Mouse (Mus musculus): ENCODE results near the gene Tusc2. TPM values are rescaled to one million over a fixed set of nuclear protein-coding genes. Genes with fewer than 3 reads are reported as not detected.

The Tusc2 gene
- polyA plus RNA-seq, 1 experiment from 2014 or later = 38.2 TPM

DNA sequence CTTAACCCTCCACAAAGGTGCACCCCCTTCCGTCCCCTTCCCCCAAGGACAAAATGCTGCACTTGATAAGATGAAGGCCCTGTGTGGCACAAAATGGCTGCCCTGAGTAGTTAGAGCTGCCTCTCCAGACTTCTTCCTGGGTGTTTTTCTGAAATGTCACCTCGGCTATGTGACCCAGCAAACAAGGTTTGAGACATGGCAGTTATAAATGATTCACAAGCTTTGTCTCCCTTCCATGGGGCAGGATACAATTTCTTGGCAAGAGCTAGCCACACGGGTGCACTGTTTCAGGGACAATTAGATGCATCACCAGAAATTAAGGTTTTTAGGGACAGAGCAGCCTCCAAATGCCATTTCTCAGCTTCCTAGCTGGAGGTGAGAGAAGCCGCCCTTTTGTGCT is 22.6 kb upstream of the Tusc2 start:
- no peak for DNase-seq
- no peak overlapping the region for H3K9ac ChIP-seq
- no peak overlapping the region for H3K27ac ChIP-seq (ENCODE audit: low read depth)
- peaks cover 19% of the 10 kb centered on the region for H3K4me1 ChIP-seq (ENCODE audit: insufficient read depth)
- H3K27me3 ChIP-seq (ENCODE audit: insufficient read depth, low read length) = no peaks in the 10 kb centered on the region
- no peak for TF ChIP-seq CTCF (IDR thresholded peaks at IDR 0.05; ENCODE audit: low read depth)
- H3K4me2 ChIP-seq = peak overlapping the region; percentile 97; the same call in 1 of the 2 replicates
- H3K36me3 ChIP-seq (ENCODE audit: insufficient read depth) = peaks cover 59% of the 10 kb centered on the region
- WGBS = 60% methylated on average over 4 of the region's 4 CpGs
- no peaks in the 10 kb centered on the region for H3K9me3 ChIP-seq (ENCODE audit: low read depth, low read length)
- H3K4me3 ChIP-seq (ENCODE audit: low read depth, low read length) = no peak overlapping the region
- ATAC-seq (ENCODE audit: insufficient read depth) = no peak

DNA sequence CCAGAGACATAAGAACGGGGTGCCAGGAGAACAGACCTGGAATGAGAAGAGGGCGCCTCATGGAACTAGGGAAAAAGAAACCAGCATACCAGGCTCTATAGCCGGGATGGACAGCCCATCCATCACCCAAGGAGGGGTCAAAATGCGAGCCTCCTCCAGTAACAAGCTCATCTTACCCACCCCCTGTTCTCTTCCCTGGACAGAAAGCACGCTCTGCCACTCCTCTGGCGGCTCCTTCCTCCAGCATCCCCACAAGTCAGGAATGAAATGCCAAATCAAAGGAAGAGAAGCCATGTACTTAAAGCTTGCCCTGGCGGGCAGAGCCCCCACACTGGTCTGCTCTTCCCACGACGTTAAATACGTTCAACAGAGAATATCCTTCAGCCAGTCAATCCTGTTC is 22.1 kb upstream of the Tusc2 start:
- Histone ChIP-seq H3K27ac (ENCODE audit: low read depth) (no peak overlapping the region; the same call in 1 of the 2 replicates), H3K4me2 (peak overlapping the region; percentile 97), H3K27me3 (ENCODE audit: insufficient read depth, low read length) (no peaks in the 10 kb centered on the region), H3K9me3 (ENCODE audit: low read depth, low read length) (no peaks in the 10 kb centered on the region), H3K4me3 (ENCODE audit: low read depth, low read length) (peak overlapping the region; percentile 63), H3K36me3 (ENCODE audit: insufficient read depth) (peaks cover 62% of the 10 kb centered on the region), H3K9ac (peak overlapping the region; percentile 32), H3K4me1 (ENCODE audit: insufficient read depth) (peaks cover 13% of the 10 kb centered on the region)
- WGBS = 18% methylated on average over 10 of the region's 10 CpGs
- no peak for TF ChIP-seq CTCF (IDR thresholded peaks at IDR 0.05; ENCODE audit: low read depth)
- no peak for DNase-seq
- ATAC-seq (ENCODE audit: insufficient read depth) = no peak; the same call in 1 of the 2 replicates

DNA sequence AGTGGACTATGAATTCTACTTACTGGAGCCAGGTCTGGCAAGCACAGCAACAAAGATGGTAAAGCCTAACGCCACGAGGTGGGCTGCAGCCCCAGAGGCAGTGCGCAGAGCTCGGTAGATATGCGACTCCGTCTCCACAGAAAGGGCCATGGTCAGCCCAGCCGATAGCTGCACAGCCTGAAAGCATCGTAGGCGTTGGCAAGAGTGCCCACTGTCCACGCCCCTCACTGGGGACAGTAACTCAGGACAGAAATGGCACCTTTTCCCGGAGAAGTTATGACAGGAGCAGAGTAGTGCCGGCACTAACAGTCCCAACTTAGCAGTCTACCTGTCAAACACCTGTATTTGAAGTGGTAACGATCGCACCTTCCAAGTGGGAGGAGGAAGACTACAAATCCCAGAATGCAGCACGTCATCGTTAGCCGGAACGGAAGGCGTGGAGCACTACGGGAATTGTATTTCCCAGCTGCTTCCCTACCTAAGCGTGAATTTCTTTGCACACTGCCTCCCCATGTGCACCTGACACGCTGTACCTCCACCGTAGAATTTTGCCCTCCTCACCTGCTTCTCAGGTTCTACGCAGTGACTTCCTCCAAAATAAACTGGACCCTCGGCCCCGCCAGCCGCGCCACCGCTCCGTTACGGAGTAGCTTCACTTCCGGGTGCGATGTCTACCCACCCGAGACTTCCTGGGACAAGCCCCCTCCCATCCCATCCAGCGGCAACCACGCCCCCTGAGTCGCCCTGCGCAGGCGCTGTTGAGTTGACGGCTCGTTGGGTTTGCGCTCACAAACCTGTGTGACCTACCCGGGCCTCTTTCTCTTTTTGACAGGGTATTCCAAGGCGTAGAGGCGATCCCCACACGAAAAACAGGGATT is 21.3 kb upstream of the Tusc2 start, which contains the start of the genes Cyb561d2 and Nprl2:
Gene Cyb561d2, minus strand, starts transcription at position 720 of the 878 bp plus-strand sequence.
Gene Nprl2, plus strand, starts transcription at position 753 of the 878 bp plus-strand sequence.
- Histone ChIP-seq H3K9ac (peak within 1 kb of the TSS; percentile 61), H3K36me3 (ENCODE audit: insufficient read depth) (peaks cover 59% of the 10 kb centered on the region), H3K4me1 (ENCODE audit: insufficient read depth) (peaks cover 9% of the 10 kb centered on the region; the same call in 1 of the 2 replicates), H3K27me3 (ENCODE audit: insufficient read depth, low read length) (no peaks in the 10 kb centered on the region), H3K9me3 (ENCODE audit: low read depth, low read length) (no peaks in the 10 kb centered on the region), H3K4me2 (peak within 1 kb of the TSS; percentile 97), H3K27ac (ENCODE audit: low read depth) (peak within 1 kb of the TSS; percentile 18; the same call in 1 of the 2 replicates), H3K4me3 (ENCODE audit: low read depth, low read length) (peak within 1 kb of the TSS; percentile 63)
- TF ChIP-seq CTCF (IDR thresholded peaks at IDR 0.05; ENCODE audit: low read depth) = no peak
- WGBS = under 1% methylated on average over 46 of the region's 46 CpGs
- ATAC-seq (ENCODE audit: insufficient read depth) (peak; percentile 81), DNase-seq (peak; percentile 96)

DNA sequence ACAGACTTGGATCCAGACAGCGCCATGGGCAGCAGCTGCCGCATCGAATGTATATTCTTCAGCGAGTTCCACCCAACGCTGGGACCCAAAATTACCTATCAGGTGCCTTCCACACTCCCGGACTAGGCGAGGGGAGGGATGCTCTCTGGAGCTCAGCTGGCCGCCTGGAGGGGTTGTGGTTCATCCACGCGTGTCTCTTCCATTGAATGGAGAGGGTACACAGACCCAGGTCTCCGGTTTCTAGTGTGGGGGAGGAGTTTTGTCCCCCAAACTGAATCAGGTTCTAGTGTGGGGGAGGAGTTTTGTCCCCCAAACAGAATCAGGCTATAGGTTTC is 20.7 kb upstream of the Tusc2 start:
- H3K27ac ChIP-seq (ENCODE audit: low read depth) = peak overlapping the region; percentile 18; the same call in 1 of the 2 replicates
- peak overlapping the region; percentile 63 for H3K4me3 ChIP-seq (ENCODE audit: low read depth, low read length)
- H3K9me3 ChIP-seq (ENCODE audit: low read depth, low read length) = no peaks in the 10 kb centered on the region
- H3K4me1 ChIP-seq (ENCODE audit: insufficient read depth) = peaks cover 11% of the 10 kb centered on the region
- H3K36me3 ChIP-seq (ENCODE audit: insufficient read depth) = peaks cover 52% of the 10 kb centered on the region
- H3K27me3 ChIP-seq (ENCODE audit: insufficient read depth, low read length) = no peaks in the 10 kb centered on the region
- no peak for TF ChIP-seq CTCF (IDR thresholded peaks at IDR 0.05; ENCODE audit: low read depth)
- H3K4me2 ChIP-seq = peak overlapping the region; percentile 97
- 2% methylated on average over 11 of the region's 11 CpGs for WGBS
- peak overlapping the region; percentile 61 for H3K9ac ChIP-seq
- DNase-seq (no peak), ATAC-seq (ENCODE audit: insufficient read depth) (peak; percentile 33; the same call in 1 of the 2 replicates)

DNA sequence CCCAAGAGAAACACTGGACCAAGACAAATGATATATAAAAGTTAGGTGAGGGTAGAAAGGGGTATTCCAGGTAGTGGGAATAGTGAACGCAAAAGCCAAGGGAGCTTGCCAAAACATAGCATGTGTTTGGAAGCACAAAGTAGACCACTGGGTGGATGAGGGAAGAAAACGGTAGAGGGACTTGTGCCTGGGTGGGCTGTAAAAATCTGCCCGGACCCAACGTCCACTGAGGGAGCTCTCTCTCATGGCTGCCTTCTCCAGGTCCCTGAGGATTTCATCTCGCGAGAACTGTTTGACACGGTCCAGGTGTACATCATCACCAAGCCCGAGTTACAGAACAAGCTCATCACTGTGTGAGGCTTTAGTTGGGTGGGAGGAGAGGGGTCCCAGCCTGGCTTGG is 20.3 kb upstream of the Tusc2 start:
- no peaks in the 10 kb centered on the region for H3K9me3 ChIP-seq (ENCODE audit: low read depth, low read length)
- H3K4me1 ChIP-seq (ENCODE audit: insufficient read depth) = peaks cover 14% of the 10 kb centered on the region
- peak overlapping the region; percentile 61 for H3K9ac ChIP-seq
- H3K36me3 ChIP-seq (ENCODE audit: insufficient read depth) = peaks cover 48% of the 10 kb centered on the region
- DNase-seq (no peak), ATAC-seq (ENCODE audit: insufficient read depth) (no peak)
- WGBS = 33% methylated on average over 8 of the region's 8 CpGs
- no peak overlapping the region; the same call in 1 of the 2 replicates for H3K27ac ChIP-seq (ENCODE audit: low read depth)
- peak overlapping the region; percentile 63 for H3K4me3 ChIP-seq (ENCODE audit: low read depth, low read length)
- no peak for TF ChIP-seq CTCF (IDR thresholded peaks at IDR 0.05; ENCODE audit: low read depth)
- peak overlapping the region; percentile 97 for H3K4me2 ChIP-seq
- H3K27me3 ChIP-seq (ENCODE audit: insufficient read depth, low read length) = no peaks in the 10 kb centered on the region

DNA sequence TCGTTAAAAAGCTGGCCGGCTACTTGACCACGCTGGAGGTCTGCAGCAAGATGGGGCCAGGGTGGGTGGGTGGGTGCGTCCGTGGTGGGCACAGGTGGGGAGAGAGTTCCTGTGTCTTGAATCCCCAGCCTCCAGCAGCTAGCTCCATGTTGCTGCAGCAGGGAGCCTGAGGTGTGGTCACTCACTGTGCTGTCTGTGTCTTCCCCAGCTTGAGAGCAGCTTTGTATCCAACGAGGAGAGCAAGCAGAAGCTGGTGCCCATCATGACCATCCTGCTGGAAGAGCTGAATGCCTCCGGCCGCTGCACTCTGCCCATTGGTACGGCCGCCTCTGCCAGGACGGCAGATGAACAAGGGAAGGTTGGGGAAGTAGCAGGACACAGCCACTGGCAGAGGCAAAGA is 19.8 kb upstream of the Tusc2 start:
- Histone ChIP-seq H3K36me3 (ENCODE audit: insufficient read depth) (peaks cover 43% of the 10 kb centered on the region), H3K4me2 (no peak overlapping the region), H3K4me3 (ENCODE audit: low read depth, low read length) (0 out of 2 replicates have a peak overlapping the region, but pooled peaks have one; percentile 63), H3K4me1 (ENCODE audit: insufficient read depth) (peaks cover 14% of the 10 kb centered on the region), H3K9ac (no peak overlapping the region), H3K27ac (ENCODE audit: low read depth) (no peak overlapping the region), H3K9me3 (ENCODE audit: low read depth, low read length) (no peaks in the 10 kb centered on the region), H3K27me3 (ENCODE audit: insufficient read depth, low read length) (no peaks in the 10 kb centered on the region)
- TF ChIP-seq CTCF (IDR thresholded peaks at IDR 0.05; ENCODE audit: low read depth) = no peak
- no peak for ATAC-seq (ENCODE audit: insufficient read depth)
- WGBS = 72% methylated on average over 11 of the region's 11 CpGs
- DNase-seq = no peak

DNA sequence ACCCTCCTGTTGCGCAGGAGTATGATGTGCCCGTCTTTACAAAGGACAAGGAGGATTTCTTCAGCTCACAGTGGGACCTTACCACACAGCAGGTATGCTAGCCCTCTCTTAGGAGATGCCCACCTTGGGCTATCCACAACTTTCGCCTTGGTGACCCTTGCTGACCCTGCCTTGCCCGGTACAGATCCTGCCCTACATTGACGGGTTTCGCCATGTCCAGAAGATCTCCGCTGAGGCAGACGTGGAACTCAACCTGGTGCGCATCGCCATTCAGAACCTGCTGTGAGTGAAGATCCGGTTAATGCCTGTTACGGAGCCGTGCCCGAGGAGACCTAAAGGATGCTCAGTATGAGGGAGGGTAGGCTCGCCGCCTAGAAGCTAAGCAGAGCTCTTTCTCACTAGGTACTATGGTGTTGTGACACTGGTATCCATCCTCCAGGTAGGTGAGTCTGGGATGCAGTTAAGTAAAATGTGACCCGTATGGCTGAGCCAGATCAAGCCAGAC is 18.8 kb upstream of the Tusc2 start:
- DNase-seq = no peak
- WGBS = 94% methylated on average over 17 of the region's 17 CpGs
- Histone ChIP-seq H3K4me3 (ENCODE audit: low read depth, low read length) (no peak overlapping the region), H3K27me3 (ENCODE audit: insufficient read depth, low read length) (no peaks in the 10 kb centered on the region), H3K27ac (ENCODE audit: low read depth) (no peak overlapping the region), H3K9ac (no peak overlapping the region), H3K4me1 (ENCODE audit: insufficient read depth) (peaks cover 14% of the 10 kb centered on the region), H3K9me3 (ENCODE audit: low read depth, low read length) (no peaks in the 10 kb centered on the region), H3K4me2 (no peak overlapping the region), H3K36me3 (ENCODE audit: insufficient read depth) (peaks cover 33% of the 10 kb centered on the region)
- TF ChIP-seq CTCF (IDR thresholded peaks at IDR 0.05; ENCODE audit: low read depth) = no peak
- no peak for ATAC-seq (ENCODE audit: insufficient read depth)

Data from lung, embryonic 14.5 days (tissue).